Mouse (Mus musculus): ENCODE measurements around the gene Trnp1.

DNA sequence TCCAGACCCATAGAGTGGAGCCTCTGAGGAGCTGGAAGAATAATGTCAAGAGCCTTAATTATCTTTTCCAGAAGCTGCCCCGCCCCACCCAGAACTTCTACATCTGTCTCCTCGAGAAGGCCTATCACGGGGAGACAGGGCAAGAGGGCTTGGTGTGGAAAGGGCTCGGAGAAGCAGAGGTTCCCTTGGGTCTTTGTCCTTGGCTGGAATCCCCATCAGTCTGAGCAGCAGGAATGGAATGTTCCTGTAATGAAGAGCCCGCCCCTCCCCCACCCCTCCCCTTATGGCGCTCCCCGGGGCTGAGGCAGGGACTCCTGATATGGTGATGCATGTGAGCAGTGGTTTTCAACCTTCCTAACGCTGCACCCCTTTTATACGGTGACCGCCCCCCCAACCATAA lies 6.5 kb downstream of the Trnp1 start:
- no peak for TF ChIP-seq ZNF384 (IDR thresholded peaks at IDR 0.05; ENCODE audit: low read depth, low read length)
- no peak for TF ChIP-seq MAFK (IDR thresholded peaks at IDR 0.05; ENCODE audit: insufficient read depth, low read depth, low read length)
- TF ChIP-seq CHD2 (IDR thresholded peaks at IDR 0.05; ENCODE audit: low read depth, low read length), result no peak
